Mouse (Mus musculus): ENCODE measurements around the gene Plxnb2.

Plxnb2 gene

DNA sequence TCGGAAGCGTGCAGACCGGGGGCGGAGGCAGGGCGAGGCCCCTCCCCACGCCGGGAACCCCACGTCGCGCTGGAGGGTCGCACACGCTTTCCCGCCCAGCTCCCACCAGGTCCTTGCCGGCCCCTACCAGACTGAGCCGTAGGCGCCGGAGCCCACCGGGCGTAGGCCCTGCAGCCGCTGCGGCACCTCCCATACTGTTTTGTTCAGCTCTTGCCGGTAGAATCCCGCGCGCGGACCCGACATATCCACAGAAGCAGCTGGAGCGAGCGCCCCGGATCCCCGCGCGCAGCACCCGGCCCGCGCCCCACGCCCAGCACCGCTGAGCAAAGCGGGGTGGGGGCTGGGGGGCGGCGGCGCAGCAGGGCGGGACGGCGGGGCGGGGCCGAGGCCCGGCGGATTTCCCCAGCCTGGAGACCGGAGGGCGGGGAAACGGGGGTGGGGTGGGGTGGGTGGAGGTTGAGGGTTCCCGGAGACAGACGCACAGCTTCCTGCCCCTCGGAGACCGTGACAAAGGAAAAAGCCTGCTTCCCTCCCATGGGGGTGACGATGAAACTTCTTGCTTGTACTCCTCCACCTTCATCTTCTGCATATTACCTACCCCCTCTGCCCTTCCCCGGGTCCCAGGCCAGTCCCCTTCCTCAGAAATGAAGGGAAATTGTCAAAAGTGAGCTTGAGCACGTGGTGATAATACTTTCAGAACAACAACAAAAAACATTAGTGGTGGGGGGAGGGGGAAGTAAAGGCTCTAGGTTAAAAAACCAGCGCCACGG is 31.1 kb downstream of the Plxnb2 start, which contains the start of gene Mapk11:
Gene Mapk11, minus strand, starts transcription at position 358 of the 770 bp plus-strand sequence.
- no peak for DNase-seq (ENCODE audit: low read depth, low spot score)

DNA sequence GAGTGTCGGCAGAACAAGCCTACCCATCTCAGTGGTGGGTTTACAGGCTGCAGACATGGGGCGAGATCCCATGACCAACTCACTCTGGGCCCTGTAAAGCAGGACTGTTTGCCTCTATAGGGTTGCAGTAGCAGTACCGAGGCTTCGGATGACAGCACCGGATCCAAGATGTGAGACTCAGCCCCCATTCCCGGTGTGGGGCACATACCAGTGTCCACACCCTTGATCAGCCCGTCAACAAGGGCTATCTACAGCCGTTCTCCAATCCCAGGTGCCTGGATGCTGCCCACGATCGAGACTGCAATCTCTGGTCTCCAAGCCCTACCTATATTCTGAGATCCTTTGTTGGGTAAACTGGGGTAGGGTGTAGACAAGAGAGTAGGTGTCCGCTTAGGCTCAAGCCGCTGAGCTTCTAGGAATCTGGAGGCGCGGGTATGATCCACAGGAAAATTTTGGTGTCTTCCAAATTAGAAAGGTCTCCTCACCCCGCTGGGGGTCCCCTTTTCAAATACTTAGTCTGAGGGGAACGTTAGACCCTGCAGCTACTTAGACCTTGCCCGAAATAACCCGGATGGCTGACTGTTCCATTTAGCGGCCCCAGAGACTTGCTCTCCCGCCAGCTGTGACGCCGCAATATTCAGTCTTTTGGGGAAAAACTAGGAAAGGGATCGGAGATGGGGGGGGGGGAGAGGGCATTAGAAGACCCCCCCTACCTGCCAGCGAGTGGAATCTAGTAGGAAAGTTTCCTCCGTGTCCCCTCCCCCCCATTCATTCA is 31.9 kb downstream of the Plxnb2 start:
- no peak for DNase-seq (ENCODE audit: low read depth, low spot score)

DNA sequence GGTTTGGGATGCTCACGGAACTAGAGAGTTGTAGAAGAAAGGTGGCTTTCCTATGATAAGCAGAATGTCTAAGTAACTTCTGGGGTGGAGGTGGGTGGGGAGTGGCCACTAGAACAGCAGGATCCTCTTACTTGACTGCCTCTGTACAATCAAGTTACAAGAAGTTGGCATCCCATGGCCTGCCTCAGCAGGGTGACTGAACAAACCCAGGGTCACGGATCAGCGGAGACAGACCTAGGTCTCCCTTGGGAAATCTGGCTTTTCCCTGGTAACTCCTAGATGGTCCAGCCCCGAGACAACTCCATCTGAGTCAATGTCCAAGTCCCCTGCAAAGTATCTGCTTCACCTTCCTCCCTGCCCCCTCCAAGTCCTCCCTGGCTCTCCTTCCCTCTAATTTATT is 32.7 kb downstream of the Plxnb2 start:
- no peak for DNase-seq (ENCODE audit: low read depth, low spot score)

DNA sequence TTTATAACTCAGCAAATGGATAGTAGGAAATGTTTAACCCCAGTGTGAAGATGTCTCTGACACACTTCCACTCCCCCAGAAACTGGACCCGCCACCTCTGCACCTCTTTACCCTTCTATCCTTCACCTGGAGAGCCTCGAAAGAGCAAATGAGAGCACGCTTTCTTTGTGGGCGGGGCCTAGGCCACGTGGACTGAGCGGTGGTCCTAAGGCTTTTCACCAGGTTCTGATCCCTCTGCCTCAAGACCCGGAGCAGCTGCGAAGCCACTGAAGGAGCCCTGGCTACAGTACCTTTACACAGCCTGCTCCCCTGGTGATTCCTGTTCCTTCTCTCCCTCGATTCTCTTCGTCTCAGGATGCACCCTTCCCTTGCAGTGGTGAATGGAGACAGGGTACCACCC is 33.1 kb downstream of the Plxnb2 start:
- no peak for DNase-seq (ENCODE audit: low read depth, low spot score)

DNA sequence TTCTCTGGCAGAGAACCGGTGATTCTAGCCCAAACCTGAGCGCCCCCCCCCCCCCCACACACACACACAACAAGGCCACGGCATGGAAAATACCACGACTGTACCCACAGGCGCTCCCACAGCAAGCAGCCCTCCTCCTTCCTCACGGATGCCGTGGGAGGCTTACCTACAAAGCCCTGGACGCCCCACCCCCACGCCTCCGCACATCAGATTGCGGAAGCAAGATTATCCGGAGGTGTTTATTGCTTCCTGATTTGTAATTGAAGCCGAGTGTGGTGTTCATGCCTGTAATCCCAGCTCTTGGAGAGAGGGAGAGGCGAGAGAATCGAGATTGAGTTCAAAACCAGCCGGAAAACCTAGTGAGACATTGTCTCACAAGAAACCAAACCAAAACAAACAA is 33.6 kb downstream of the Plxnb2 start:
- no peak for DNase-seq (ENCODE audit: low read depth, low spot score)

DNA sequence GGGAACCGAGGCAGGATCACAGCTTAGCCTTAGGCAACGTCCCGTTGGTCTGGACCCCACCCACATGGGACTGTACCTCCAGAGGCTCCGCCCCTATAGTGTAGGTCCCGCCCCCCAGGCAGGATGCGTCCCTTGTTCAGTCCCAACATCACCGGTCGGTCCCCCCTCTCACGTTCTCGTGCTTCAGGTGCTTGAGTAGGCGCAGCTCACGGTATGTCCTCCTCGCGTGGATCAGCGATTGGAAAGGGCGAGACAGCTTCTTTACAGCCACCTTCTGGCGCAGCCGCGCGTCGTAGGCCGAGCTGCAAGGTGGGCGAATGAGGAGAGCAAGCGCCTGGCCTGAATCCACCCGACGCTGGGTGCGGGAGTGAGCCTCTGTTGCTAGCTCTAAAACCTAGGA is 34.1 kb downstream of the Plxnb2 start:
- DNase-seq (ENCODE audit: low read depth, low spot score): no peak

DNA sequence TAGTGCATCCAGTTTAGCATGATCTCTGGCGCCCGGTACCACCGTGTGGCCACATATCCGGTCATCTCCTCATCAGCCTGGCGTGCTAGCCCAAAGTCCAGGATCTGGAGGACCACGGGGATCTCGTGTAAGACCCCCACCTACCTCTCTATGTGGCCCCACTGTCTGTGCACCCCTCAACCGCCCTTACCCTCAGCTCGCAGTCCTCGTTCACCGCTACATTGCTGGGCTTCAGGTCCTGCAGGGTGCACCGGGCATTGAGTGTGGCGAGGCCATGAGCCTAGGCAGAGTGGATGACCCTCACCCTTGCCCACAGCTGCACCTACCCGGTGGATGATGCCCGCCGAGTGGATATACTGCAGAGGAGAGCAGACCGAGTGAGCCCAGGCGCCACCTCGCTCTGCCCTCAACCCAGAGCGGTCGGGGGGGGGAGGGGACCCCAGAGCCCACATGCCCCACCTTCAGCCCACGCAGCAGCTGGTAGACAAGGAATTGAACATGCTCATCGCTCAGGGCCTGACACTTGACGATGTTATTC is 34.7 kb downstream of the Plxnb2 start:
- no peak for DNase-seq (ENCODE audit: low read depth, low spot score)

DNA sequence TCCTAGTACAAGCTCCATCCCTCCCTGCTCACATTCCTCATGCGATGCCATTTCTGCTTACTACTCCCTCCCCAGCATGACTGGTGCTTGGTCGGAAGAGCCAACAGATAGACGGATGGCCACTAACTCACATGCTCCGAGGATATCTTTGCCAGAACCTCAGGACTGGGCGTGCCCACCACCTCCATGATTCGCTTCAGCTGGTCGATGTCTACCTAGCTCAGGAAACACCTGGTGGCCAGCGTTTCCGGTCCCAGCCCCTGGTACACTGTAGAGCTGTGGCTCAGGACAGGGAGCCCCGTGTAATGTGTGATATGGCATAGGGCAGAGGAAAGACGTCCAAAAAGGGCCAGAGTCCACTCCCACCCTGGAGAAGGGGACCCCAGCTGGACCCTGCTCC is 35.6 kb downstream of the Plxnb2 start:
- no peak for DNase-seq (ENCODE audit: low read depth, low spot score)

DNA sequence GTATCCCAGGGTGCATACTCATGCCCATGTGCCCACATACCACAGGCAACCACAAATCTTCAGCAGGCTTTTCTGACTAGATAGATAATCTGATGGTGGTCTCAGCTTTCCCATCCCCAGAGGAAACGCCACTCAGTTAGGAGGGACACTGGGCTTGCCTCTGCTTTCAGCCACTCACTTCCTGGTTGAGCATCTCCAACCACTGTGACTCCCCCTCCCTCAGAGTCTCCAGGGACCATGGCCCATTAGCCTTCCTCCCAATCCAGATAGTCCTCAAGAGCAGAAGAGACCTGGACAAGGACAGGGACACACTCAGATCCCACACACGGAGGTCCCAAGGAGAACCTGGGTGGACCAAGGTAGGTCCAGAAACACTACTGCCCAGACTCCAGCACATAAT is 37.5 kb downstream of the Plxnb2 start:
- no peak for DNase-seq (ENCODE audit: low read depth, low spot score)

DNA sequence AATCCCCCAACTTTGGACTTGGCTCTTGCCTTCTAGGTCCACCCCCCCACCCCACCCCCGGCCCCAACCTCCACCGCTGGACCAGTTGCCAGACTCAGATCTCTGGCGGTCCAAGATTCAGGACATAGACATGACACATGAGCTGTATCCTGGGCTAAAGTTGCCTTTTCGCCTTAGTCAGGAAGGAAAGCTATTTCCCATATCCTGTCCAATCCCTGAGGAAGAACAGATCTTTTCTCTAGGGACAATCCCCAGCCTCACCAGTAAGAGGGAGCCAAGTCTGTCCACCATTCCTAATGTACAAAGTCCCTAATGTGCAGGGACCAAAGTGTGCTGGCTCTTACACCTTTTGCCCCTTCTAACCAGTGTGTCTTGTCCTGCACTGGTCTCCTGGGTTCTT is 38.7 kb downstream of the Plxnb2 start:
- DNase-seq (ENCODE audit: low read depth, low spot score): no peak

DNA sequence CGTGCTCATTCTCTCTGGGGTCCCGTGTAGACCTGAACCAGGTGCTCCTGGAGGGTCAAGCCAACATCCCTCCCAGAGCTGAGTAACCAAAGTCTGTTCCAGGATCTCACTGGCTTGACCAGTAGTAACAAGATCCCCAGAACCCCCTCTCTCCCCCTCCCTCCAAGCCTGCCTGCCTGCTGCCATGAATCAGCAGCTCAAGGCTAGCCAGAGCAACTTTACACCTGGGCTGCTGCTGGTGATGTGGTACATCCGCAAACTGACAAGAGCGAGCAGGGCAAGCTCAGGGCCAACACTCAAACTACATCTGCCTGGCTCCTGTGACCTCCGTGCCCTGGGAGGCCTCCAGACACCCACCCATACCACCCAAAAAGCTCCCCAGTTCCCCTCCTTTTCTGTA is 39.1 kb downstream of the Plxnb2 start:
- no peak for DNase-seq (ENCODE audit: low read depth, low spot score)

DNA sequence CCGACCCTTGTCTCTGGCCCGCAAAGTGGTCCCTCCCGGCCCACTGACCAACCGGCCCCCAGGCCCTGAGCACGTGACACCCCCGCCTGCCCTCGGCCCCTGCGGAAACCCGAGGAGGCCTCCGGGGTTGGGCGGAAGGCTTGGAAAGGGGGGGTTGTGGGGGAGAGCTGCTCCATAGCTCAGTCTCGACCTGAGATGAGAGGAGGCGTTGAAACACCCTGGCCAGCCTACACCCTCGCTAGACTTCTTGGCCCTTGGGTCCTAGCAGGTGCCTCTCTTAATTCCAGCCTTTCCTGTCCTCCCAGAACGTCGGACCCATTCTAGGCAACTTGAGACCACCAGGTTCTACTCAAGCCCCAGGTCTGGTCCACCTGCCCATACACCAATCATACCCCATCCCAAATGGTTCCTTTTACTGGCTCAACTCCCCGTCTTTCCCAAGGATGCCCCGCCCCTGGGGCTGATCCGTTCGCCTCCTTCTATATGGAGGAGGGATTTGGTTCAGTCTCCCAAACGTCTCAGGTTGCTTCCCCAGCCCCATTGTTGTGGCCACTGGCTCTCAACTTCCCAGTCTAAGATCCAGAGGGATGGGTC is 39.8 kb downstream of the Plxnb2 start, which contains the start of gene Mapk12:
Gene Mapk12, minus strand, starts transcription at position 45 of the 594 bp plus-strand sequence.
- no peak for DNase-seq (ENCODE audit: low read depth, low spot score)

DNA sequence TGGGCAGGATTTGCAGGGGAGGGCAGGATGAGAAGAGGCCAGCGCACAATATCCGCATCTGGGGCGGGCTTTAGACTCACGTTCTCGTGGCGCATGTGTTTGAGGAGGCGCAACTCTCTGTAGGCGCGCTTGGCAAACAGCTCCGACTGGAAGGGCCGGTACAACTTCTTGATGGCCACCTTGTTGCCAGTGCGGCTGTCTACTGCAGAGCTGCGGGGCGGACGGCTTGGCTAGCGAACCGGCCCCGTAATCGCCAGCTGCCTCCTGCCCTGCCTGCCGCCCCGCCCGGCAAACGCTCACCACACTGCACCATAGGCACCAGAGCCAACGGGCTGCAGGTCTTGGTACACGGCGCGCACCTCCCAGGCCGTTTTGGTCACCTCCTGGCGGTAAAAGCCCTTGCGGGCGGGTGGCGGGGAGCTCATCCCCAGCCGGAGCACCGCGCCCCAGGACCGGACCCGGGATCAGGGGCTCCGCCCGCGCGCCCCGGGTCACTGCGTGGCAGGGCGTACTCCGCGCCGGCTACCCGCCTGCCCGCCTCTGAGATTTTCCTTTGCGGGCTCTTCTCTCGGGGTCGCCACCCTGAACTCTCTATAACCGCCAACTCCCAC is 40.4 kb downstream of the Plxnb2 start:
- no peak for DNase-seq (ENCODE audit: low read depth, low spot score)

DNA sequence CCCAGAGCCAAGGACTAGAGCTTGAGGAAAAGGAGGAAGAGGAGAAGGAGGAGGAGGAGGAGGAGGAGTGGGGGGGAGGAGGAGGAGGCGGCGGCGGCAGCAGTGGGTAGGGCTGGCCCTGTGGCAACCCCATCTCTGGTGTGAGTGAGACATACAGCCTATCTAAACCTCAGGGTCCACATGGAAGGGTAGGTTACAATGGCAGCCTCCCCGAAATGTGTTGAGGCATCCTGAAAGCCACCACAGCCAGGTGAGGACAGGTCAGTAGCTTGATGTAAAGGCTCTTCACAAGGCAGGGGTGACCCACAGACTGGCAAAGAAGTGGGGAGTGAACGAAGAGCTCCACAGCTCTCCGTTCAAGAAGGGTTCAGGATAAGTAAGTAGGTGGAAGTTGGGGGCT is 42.1 kb downstream of the Plxnb2 start:
- no peak for DNase-seq (ENCODE audit: low read depth, low spot score)

DNA sequence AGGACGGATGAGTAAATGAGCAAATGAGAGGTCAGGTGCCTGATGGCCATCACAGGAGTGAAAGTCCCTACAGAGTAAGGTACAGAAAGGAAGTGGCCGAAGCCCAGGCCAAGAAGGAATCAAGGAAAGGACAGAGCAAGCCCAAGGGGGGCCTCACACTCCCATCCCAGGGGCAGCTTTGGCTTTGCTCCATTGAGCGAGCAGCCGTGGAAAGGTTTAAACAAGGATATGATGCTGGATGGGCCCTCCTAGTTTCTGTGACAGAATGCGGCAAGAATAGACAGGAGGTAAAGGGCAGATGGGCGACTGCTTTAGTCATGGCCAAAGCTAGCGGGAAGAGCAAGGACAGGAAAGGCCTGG is 42.6 kb downstream of the Plxnb2 start:
- DNase-seq (ENCODE audit: low read depth, low spot score): no peak

DNA sequence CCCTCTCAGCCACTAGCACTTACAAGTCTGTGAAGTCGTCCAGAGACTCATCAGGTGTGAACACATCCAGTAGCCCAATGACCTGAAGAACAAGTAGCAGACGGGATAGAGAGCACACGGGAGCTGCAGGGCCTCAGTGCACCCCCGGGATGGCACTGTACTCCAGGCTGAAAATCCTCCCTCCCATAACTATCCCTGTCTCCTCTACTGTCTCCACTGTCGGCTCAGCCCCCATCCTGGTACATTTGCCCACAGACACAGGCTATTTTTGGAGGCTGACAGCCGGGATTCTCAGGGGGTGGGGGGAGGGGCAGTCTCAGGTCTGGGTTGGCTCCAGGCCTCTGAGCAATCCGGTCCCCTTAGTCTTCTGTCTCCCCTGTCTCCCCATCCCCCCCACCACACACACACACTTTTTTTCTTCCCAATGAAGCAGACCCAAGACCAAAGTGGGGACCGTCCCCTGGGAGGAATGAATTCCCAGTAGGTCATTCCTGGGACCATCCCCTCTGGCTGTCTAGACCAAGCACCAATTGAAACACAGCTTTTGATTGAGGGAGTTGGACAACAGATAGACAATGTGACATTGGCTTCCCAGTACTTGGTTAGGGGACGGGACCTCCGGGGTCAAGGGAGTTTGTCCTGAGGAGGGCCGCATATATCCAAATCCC is 43.1 kb downstream of the Plxnb2 start:
- no peak for DNase-seq (ENCODE audit: low read depth, low spot score)

DNA sequence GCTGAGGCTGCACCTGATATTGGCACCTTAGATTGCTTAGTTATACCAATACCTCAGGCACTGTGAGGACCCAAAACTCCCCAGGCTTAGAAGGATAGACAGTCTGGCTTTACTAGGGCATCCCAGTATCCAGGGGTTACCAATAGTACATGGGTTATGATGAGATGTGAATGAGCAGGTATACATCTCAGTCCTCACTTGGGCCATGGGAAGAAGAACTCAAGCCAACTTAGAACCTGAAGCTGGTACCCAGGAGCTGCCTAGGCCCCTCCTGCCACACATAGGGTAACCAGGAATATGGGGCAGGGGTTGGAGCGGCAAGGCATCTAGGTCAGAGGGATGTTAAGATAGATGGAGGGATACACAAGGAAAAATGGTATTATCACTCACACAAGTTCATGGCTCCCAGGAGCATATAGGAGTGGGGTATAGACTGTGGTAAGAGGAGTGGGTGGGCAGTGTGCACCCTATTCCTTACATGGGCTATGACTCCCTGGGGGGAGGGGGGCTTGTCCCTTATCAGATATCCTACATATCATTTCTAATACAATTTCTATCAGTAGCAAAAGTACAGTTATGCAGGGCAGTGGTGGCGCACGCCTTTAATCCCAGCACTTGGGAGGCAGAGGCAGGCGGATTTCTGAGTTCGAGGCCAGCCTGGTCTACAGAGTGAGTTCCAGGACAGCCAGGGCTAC is 44.0 kb downstream of the Plxnb2 start:
- DNase-seq (ENCODE audit: low read depth, low spot score): no peak

DNA sequence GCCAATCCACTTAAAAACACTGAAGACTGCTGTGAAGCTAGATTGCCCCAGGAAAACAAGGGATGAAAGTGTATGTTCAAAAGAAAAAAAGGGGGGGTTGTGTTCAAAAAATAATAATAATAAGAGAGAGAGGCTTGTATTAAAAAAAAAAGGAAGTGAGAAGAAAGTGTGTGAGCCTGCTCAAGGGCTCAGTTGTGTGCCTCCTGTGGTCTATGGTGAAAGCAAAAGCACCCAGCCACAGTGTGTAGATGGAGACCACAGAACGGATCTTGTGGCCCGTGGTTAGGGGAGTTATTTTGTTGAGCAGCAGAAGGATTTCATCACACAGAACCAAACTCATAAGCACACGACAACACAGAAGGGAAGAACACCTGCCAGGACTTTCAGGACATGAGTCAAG is 49.3 kb downstream of the Plxnb2 start:
- no peak for DNase-seq (ENCODE audit: low read depth, low spot score)

DNA sequence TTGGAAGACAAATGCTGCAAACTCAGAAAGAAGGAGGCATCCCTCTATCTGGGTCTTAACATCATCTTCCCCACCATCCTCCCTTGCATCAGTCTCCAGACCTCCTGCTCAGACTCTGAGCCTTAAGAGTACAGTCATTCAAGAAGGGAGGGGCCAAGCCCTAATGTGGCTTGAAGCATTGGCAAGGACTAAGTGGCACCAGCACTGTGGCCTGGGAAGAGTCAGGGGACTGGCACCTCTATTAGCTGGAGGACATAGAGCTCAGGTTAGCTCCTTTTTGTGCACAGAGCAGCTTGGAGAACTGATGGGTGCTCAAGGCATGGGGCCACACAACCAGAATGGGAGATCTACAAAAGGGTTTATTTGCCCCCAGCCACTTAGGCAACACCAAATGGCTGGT is 50.3 kb downstream of the Plxnb2 start:
- DNase-seq (ENCODE audit: low read depth, low spot score): no peak

DNA sequence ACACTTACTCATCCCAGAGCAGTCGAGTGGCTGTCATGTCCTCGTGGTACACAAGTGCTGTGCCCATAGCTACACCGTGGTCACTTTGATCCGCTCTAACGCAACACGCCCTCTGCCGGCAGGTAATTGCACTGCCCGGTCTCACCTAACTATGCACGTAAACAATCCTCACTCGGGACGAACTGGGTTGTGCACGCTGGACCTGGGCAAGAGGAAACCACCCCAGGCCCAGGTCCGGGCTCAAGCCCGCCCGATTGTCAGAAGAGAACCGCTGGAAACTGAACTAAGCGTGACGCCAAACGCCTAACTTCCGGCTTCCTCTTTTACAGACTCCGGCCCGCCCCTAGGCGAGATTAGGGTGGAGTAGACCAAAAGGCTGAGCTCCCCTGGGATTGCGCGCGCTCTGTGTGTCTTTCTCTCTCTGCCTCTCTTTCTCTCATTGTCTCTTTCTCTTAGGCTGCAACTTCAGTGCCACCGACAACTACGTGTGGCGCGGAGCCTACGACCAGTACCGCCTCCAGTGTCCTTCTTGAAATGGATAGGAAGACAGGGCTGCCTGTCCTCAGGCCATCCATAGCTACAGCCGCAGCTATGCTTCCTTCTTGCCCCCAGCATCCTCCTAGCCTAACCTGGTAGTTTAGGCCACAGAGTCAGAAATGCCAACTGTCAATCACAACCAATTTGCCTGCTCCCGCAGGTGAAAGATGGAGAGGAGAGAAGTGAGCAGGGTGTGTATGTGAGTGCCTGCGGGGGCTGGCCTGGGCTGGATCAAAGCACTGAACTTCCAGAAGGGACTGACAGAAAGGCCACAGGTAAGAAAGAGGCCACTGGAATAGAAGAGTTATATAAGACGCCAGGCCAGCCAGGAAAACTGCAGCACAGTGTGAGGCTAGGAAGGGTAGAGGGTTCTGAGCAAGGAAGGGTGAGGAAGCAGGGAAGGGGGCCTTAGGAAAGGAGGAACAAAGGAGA is 51.9 kb downstream of the Plxnb2 start, which contains the start of gene Hdac10:
Gene Hdac10, minus strand, starts transcription at position 319 of the 969 bp plus-strand sequence.
- DNase-seq (ENCODE audit: low read depth, low spot score): no peak

Data from brain, embryonic 18.5 days (tissue).